Mouse (Mus musculus) erythroblast, adult 5-6 weeks (primary cell): ENCODE data around the gene Ccdc97. TPM values are rescaled to one million over a fixed set of nuclear protein-coding genes. Genes with fewer than 3 reads are reported as not detected.

Experiments
- ATAC-seq: replicated peaks from 2 replicates; pipeline ENCODE4 v1.8.0; 2016; ENCODE audit warnings: moderate number of reproducible peaks, mild to moderate bottlenecking, moderate TSS enrichment, inconsistent platforms; ENCODE audit not compliant: poor library complexity, low FRiP score, severe bottlenecking
- total RNA-seq, 2 experiments: library from RNA; stranded (forward) in 1 of 2; stranded (reverse) in 1 of 2; fragments of 150-400 nt in 1 of 2; fragments of 200-764, 138-1000 nt in 1 of 2; gene quantifications; 2 replicates each; pipeline versions ENCODE4 v1.2.3 to v1.2.4; 2015 to 2017; ENCODE audit warnings: low replicate concordance in 2 of 2

Ccdc97 gene
- total RNA-seq (2015; ENCODE audit: low replicate concordance) (19.0 and 22.3 TPM in 2 replicates), total RNA-seq (2017; ENCODE audit: low replicate concordance) (14.7 and 17.7 TPM in 2 replicates)

- ATAC-seq, result peak; percentile 96
These were observed at the start of gene Ccdc97 for GRCm38 (mm10) chr7:25718788-25719417. TSS of gene Ccdc97 (minus strand) at chr7:25719088.

DNA sequence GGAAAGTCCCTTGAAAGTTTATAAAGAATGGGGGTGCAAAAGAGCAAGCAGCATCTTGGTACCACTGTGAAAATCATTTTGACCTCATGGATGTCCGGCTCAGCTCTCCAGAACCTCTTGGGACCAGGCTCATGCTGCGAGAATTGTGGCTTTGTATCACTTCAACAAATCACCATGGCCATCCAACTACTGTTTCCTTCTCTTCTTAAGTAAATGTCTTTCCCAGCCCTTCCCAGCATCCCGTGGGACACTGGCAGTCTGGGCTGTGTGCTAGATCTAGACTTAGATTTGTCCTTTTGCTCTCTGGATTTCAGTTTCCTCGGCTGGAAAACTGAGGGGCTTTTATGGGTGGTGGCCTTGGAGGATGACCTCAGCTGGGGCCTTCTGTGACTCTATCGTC is 49.3 kb upstream of the Ccdc97 start:
- no peak for ATAC-seq

DNA sequence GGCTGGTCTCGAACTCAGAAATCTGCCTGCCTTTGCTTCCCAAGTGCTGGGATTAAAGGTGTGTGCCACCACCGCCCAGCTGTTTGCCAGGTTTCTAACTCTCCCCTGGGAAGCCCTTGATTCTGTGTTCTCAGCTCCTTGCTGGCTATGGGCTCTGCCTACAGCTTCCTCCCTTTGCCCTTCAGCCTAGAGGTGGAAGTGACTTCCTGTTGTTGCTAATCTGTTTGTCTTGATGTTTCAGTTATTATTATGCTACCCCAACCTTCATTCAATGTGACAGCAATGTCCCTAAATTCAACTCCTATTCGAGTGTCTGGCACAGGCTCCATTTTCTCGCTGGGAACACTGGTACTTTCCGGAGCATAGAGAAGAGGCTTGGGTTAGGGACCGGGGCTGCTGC is 47.2 kb upstream of the Ccdc97 start:
- ATAC-seq, result no peak

- ATAC-seq, result no peak
These were observed 45.3 kb upstream of the Ccdc97 start for GRCm38 (mm10) chr7:25764221-25764620.

- ATAC-seq, result no peak
These were observed 44.8 kb upstream of the Ccdc97 start for GRCm38 (mm10) chr7:25763678-25764077.

DNA sequence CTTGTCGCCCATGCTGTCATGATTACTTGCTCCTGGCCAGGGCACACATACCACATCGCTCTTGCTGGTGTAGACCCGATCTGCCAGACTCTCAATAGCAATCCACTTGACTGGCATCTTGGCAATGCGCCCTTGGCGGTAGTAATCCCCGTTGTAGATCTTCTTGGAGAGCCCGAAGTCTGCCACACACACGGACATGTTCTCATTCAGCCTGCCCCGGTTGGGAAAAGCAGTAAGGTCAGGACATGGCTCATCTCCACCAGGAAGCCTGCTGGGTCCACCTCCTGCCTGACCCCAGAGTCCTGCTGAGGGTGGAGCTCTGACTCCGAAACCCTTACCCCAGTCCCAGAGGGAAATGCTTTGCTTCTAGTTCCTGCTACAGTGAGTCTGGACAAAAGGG is 42.5 kb upstream of the Ccdc97 start:
- ATAC-seq, result no peak

GRCm38 (mm10) chr7:25756011-25756410 is 37.1 kb upstream of the Ccdc97 start:
- ATAC-seq, result peak; percentile 28

DNA sequence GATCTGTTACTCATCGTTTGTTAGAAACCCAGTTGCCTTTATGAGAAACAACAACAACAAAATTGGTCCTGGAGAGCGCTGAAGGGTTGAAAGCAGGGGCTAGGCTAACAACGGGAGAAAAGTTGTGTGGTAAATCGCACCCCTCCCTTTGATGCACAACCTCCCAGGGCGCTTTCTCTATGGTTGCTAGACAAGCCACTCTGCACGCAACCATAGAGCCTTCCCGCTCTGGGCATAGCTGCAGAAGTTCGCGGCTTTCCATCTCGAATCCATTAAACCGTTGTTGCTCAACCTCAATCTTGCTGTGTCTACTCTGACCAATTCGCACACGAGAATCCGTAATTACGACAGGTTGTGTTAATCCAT is 36.6 kb upstream of the Ccdc97 start:
- peak; percentile 63 for ATAC-seq

DNA sequence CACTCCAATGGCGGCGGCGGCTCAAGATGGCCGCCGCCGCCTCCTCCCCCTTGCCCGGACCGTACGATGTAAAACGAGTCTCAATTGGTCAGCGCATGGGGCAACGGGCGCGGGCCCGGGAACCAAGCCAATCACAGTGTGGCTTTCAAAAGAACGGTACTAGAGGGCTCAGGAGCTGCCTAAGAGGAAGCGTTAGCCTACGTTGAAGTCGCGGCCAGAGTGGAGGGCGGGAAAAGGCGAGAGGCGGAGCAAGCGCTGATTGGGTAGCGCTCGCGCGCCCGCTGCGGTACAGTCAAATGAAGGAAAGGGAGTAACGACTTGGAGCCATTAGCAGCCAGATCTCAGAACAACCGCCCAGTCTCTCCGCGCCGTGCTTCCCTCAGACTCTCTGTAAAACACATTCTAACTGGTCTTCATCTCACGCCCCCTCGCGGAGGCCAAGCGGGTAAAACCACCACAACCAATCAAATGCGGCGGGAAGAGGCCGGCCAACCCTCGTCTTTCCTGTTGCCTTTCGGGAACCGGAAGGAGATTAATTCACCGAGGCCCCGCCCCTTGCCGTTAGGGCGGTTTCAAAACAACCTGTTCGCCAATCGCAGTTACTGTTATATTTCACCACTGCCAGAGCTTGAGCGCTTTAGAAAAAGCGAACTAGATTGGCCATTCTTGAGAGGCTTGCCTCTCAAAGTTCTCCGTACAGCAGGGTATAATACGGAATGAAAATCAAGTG is 36.0 kb upstream of the Ccdc97 start, which contains the start of gene Hnrnpul1:
Gene Hnrnpul1, minus strand, starts transcription at position 20 of the 730 bp plus-strand sequence.
- peak; percentile 89 for ATAC-seq

DNA sequence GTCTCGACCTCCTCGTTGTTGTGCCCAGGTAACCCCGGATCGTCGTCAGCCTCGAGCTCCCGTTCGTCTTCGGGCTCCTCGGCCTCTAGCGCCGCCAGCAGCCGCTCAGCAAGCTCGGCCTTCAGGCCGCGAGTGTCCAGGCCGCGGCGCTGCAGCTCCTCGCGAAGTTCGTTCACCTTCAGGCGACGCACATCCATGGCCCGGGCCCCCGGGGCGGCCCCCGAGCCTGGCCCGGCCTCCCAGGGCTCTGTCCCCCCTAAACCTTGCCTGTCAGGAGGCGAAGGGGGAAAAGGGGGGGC is 35.5 kb upstream of the Ccdc97 start:
- no peak for ATAC-seq

- no peak for ATAC-seq
These were observed 35.0 kb upstream of the Ccdc97 start for GRCm38 (mm10) chr7:25753643-25754438.

DNA sequence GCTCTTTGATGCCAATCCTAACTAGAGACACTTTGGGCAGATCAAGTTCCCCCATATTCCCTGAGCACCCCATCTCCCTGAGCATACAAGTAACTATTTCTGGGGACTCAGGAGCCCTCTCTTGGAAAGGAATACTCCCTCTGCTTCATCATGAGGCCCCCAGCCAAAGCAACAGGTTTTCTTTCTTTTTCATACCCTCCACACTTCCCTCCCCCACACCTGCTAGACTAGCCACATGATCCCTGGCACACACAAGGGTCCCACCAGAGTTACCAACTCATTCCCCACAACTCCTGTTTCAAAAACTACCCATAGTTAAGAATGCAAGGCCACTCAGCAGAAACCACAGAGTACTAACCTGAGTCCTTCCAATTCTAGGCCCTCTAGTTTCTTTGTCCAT is 34.2 kb upstream of the Ccdc97 start:
- no peak for ATAC-seq

DNA sequence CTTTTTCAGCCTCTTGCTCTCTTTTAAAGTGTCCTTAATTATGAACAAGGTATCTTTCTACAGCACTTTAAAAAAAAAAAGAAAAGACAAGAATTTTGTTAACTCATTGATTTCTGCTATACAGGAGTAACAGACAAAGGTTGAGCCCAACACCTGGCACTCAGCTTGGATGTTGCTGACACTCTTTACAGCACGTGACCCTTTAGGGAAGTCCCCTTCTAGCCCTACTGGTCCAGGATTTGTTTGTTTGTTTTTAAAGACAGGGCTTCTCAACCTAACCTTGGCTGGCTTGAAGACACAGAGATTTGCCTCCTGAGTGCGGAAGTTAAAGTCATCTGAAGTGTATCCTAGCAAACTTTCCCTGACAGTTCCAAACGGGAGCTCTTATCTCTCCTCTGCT is 28.0 kb upstream of the Ccdc97 start:
- ATAC-seq, result no peak

GRCm38 (mm10) chr7:25738277-25738676 is 19.4 kb upstream of the Ccdc97 start:
- ATAC-seq, result no peak

DNA sequence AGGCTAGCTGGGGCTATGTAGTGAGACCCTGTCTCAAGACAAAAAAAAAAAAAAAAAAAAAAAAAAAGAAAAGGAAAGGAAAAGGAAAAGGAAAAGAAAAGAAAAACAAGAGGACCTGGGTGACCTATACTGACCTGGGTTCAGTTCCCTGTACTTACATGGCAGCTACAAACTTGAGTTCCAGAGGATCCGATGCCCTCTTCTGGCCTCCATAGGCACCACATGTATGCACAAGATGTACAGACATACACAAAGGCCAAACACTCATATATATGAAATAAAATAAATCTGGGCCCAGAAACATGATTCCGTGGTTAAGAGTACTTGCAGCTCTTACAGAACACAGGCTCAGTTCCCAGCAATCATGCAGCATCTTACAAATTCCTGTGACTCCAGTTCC is 18.0 kb upstream of the Ccdc97 start:
- ATAC-seq, result no peak

GRCm38 (mm10) chr7:25734991-25735390 is 16.1 kb upstream of the Ccdc97 start:
- ATAC-seq, result no peak

- no peak for ATAC-seq
These were observed 12.6 kb upstream of the Ccdc97 start for GRCm38 (mm10) chr7:25731294-25732055.

DNA sequence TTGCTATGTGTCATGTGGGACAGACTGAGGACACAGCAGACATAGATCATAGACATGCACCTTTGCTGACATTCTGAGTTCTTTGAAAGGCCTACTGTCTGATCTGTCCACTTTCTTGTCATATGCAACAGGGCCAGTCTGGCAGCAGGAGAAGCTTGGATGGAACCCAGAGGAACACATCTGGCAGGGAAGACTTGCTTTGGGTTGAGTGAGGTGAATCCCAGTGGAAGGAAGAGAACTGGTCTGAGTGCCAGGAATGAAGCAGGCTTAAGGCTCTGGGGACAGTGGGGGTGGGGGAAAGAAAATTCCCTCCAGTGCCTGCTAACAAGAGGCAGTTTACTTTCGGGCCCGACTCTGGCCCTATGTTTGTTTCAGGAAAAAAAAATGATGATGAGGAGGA is 11.0 kb upstream of the Ccdc97 start:
- ATAC-seq, result no peak

DNA sequence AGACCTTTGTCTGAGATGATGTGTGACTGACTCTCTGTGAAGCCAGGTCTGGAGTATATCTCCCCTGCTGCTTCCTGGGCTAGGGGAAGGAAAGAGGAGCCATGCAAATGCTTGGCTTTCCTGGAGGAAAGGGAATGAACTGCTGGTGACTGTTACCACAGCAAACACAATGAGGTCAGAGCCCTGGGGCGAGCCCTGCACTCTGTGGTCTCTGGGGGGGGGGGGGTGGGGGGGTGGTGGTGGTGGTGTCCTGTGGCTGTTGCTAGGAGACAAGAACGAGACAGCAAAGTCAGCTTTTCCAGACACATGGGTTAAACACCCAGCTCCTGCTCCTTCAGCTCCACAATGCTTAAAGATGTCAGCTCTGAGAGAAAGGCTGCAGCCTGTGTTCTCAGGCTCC is 10.5 kb upstream of the Ccdc97 start:
- ATAC-seq, result no peak

DNA sequence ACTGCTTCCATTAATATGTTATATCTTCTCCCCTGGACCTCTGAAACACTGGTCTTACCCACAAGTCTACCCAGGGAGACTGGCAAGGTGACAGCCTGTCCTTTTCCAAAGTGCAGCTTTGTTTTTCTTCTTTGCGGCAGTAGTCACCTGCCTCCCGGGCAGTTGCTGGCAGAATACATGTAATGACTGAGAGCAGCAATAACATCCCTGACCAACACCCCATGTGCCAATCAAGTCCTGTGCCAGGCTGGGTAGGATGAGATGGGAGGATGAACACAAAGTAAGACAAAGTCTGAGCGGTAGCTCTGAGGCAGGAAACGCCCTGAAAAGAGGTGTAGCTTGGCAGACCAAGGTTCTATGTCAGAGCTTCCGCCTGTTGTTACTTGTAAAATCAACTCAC is 8.9 kb upstream of the Ccdc97 start:
- no peak for ATAC-seq
